Mouse (Mus musculus) kidney, embryonic 14.5 days (tissue): ENCODE measurements around the gene Gm8257. TPM values are rescaled to one million over a fixed set of nuclear protein-coding genes. Genes with fewer than 3 reads are reported as not detected.
"Not testable (repeated sequence)": the region's sequence is repeated elsewhere in the genome, so short reads cannot be mapped to it uniquely, and the experiment has no call there.

Experiments
- ATAC-seq: fragments of 200-750 bp; cut with Nextera tagmentation; 2 replicates; pipeline ENCODE4 v1.8.0; 2017; ENCODE audit warnings: moderate number of reproducible peaks, mild to moderate bottlenecking, moderate TSS enrichment, moderate library complexity; ENCODE audit not compliant: low FRiP score, low TSS enrichment
- H3K27ac ChIP-seq: fragments of 300-500 bp; sonication (generic); 2 replicates; pipeline ENCODE4 v1.5.1; 2014; ENCODE audit warnings: low read depth, mild to moderate bottlenecking, low read length, moderate library complexity, mixed read lengths
- H3K27me3 ChIP-seq: fragments of 300-500 bp; sonication (generic); 2 replicates; pipeline ENCODE4 v1.6.1; 2014; ENCODE audit warnings: mild to moderate bottlenecking, low read length; ENCODE audit not compliant: control insufficient read depth, insufficient read depth
- H3K36me3 ChIP-seq: fragments of 300-500 bp; sonication (generic); 2 replicates; pipeline ENCODE4 v1.6.1; 2014; ENCODE audit warnings: low read length, mixed read lengths; ENCODE audit not compliant: control insufficient read depth, insufficient read depth
- H3K4me1 ChIP-seq: fragments of 300-500 bp; sonication (generic); 2 replicates; pipeline ENCODE4 v1.6.1; 2014; ENCODE audit warnings: low read length, mixed read lengths; ENCODE audit not compliant: control insufficient read depth, insufficient read depth
- H3K4me2 ChIP-seq: fragments of 300-500 bp; sonication (generic); replicated peaks from 2 replicates; pipeline ENCODE4 v1.6.1; 2014; ENCODE audit warnings: low read depth, mild to moderate bottlenecking, low read length
- H3K4me3 ChIP-seq: fragments of 300-500 bp; sonication (generic); 2 replicates; pipeline ENCODE4 v1.5.1; 2014; ENCODE audit warnings: mild to moderate bottlenecking, low read length
- H3K9ac ChIP-seq: fragments of 300-500 bp; sonication (generic); 2 replicates; pipeline ENCODE4 v1.6.1; 2014; ENCODE audit warnings: low read depth, mild to moderate bottlenecking, low read length, moderate library complexity
- H3K9me3 ChIP-seq: fragments of 300-500 bp; sonication (generic); 2 replicates; pipeline ENCODE4 v1.6.1; 2016; ENCODE audit warnings: low read length; ENCODE audit not compliant: control insufficient read depth
- WGBS: fragments of 180-500 bp; shearing (Covaris S2); extraction: QIAGEN DNeasy Blood & Tissue Kit; methylation state at CpG from one replicate; pipeline ENCODE4 v1.1.7; 2014; 5-methylcytosine and 5-hydroxymethylcytosine counted together
- polyA plus RNA-seq: library from polyadenylated mRNA; unstranded; fragments of >200 nt; fragmentation: Nextera tagmentation; extraction: Ambion mirVana; gene quantifications from 2 replicates; pipeline ENCODE4 v1.2.1, GENCODE M21; 2014

Gene Gm8257
- not detected in 2 replicates for polyA plus RNA-seq

GRCm38 (mm10) chr14:44706356-44706755, at the start of gene Gm8257:
Gene Gm8257, minus strand, starts transcription at chr14:44706456.
- not testable (repeated sequence) for H3K4me1 ChIP-seq, H3K4me2 ChIP-seq, H3K27ac ChIP-seq, H3K9ac ChIP-seq, H3K36me3 ChIP-seq, H3K9me3 ChIP-seq, ATAC-seq, H3K4me3 ChIP-seq, H3K27me3 ChIP-seq
- WGBS = 91% methylated on average over 3 of the region's 3 CpGs

- no peak within 1 kb of the TSS for H3K4me3 ChIP-seq
- no peak within 1 kb of the TSS for H3K9ac ChIP-seq
- WGBS = 85% methylated on average over 3 of the region's 3 CpGs
- ATAC-seq = no peak
- no peaks in the 10 kb centered on the region for H3K36me3 ChIP-seq
- no peaks in the 10 kb centered on the region for H3K4me1 ChIP-seq
- no peaks in the 10 kb centered on the region for H3K27me3 ChIP-seq
- no peak within 1 kb of the TSS for H3K27ac ChIP-seq
- H3K9me3 ChIP-seq = no peaks in the 10 kb centered on the region
- no peak within 1 kb of the TSS for H3K4me2 ChIP-seq
Observed at GRCm38 (mm10) chr14:44750240-44750639, 44.0 kb upstream of the Gm8257 start, which contains the start of gene Gm8267. Gene Gm8267, minus strand, starts transcription at chr14:44750340.

GRCm38 (mm10) chr14:44742789-44743188, 36.5 kb upstream of the Gm8257 start:
- H3K27me3 ChIP-seq, ATAC-seq, H3K27ac ChIP-seq, H3K4me2 ChIP-seq, H3K36me3 ChIP-seq, H3K9me3 ChIP-seq, H3K9ac ChIP-seq, H3K4me3 ChIP-seq, H3K4me1 ChIP-seq: not testable (repeated sequence)
- 78% methylated on average over 1 of the region's 1 CpGs for WGBS

GRCm38 (mm10) chr14:44730711-44731110, 24.5 kb upstream of the Gm8257 start:
- H3K4me1 ChIP-seq, H3K9me3 ChIP-seq, H3K9ac ChIP-seq, H3K36me3 ChIP-seq, ATAC-seq, H3K4me3 ChIP-seq, H3K4me2 ChIP-seq, H3K27me3 ChIP-seq, H3K27ac ChIP-seq: not testable (repeated sequence)

- H3K4me3 ChIP-seq, H3K27ac ChIP-seq, H3K27me3 ChIP-seq, ATAC-seq, H3K4me1 ChIP-seq, H3K9me3 ChIP-seq, H3K36me3 ChIP-seq, H3K4me2 ChIP-seq, H3K9ac ChIP-seq: not testable (repeated sequence)
- WGBS = 83% methylated on average over 4 of the region's 4 CpGs
Observed at GRCm38 (mm10) chr14:44627737-44628136, 78.5 kb downstream of the Gm8257 start, which contains the start of gene Gm5624. Gene Gm5624, minus strand, starts transcription at chr14:44627938.

Other genes with a start within 250 kb of the Gm8257 start
- gene BC061237, start 214.0 kb downstream of the Gm8257 start, polyA plus RNA-seq = not detected in 2 replicates
- gene Gm17093, start 188.2 kb downstream of the Gm8257 start, polyA plus RNA-seq = not detected in 2 replicates
- gene Gm8247, start 123.3 kb downstream of the Gm8257 start, polyA plus RNA-seq = not detected in 2 replicates
- gene Gm5624, start 78.5 kb downstream of the Gm8257 start, polyA plus RNA-seq = not detected in 2 replicates
- gene Gm8267, start 43.9 kb upstream of the Gm8257 start, polyA plus RNA-seq = not detected in 2 replicates
- gene Ptgdr, start 152.9 kb upstream of the Gm8257 start, polyA plus RNA-seq = not detected in 2 replicates